Mouse (Mus musculus): ENCODE results near the gene Sec1. TPM values are rescaled to one million over a fixed set of nuclear protein-coding genes. Genes with fewer than 3 reads are reported as not detected.

Sec1 gene
- polyA plus RNA-seq, 1 experiment from 2014 or later, result 0.34 TPM

DNA sequence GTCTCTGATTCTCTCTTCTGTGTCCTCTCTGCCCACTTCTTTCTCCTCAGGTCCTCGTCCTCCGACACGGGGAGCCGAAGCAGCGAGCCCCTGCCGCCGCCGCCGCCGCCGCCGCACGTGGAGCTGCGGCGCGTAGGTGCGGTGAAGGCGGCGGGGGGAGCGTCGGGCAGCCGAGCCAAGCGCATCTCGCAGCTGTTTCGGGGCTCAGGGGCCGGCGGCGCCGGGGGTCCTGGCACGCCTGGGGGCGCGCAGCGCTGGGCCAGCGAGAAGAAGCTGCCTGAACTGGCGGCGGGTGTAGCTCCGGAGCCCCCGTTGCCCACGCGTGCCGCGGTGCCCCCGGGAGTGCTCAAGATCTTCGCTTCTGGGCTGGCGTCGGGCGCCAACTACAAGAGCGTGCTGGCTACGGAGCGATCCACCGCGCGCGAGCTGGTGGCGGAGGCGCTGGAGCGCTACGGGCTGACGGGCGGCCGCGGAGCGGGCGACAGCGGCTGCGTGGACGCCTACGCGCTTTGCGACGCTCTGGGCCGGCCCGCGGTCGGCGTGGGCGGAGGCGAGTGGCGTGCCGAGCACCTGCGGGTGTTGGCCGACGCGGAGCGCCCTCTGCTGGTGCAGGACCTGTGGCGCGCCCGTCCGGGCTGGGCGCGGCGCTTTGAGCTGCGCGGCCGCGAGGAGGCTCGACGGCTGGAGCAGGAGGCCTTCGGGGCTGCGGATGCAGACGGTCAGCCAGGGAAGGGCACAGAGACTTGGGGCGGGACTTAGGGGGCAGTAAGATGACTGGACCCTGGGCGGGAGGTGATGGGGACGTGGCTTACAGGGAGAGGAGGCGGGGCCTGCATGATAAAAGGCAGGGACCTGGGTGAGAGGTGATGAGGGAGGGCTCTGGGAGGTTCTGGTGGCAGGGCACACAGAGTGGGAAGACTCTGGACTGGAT is 65.6 kb downstream of the Sec1 start:
- ATAC-seq (replicated peaks), result peak; percentile 90
- H3K27me3 ChIP-seq (replicated peaks), result peaks cover 11% of the 10 kb centered on the region
- no peaks in the 10 kb centered on the region for H3K36me3 ChIP-seq (replicated peaks)
- H3K9me3 ChIP-seq, result no peaks in the 10 kb centered on the region
- peak overlapping the region; percentile 61 for H3K9ac ChIP-seq
- peak overlapping the region; percentile 85 for H3K27ac ChIP-seq
- WGBS, result under 1% methylated on average over 105 of the region's 105 CpGs
- H3K4me2 ChIP-seq, result peak overlapping the region; percentile 77
- H3K4me3 ChIP-seq, result peak overlapping the region; percentile 48
- H3K4me1 ChIP-seq, result peaks cover 19% of the 10 kb centered on the region

Other genes starting within 250 kb of the Sec1 start
- gene Ftl1, start 234.5 kb downstream of the Sec1 start, polyA plus RNA-seq (2015; fragmentation: Nextera tagmentation; extraction: Ambion mirVana), result 6,021 and 6,209 TPM in 2 replicates
- 257 and 261 TPM in 2 replicates for gene Bax, start 227.5 kb downstream of the Sec1 start, polyA plus RNA-seq (2015; fragmentation: Nextera tagmentation; extraction: Ambion mirVana)
- 0.08 and 0.23 TPM in 2 replicates for gene Tulp2, start 212.5 kb downstream of the Sec1 start, polyA plus RNA-seq (2015; fragmentation: Nextera tagmentation; extraction: Ambion mirVana)
- not detected in 2 replicates for gene Gm45808, start 207.6 kb downstream of the Sec1 start, polyA plus RNA-seq (2015; fragmentation: Nextera tagmentation; extraction: Ambion mirVana)
- gene Dhdh, start 205.6 kb downstream of the Sec1 start, polyA plus RNA-seq (2015; fragmentation: Nextera tagmentation; extraction: Ambion mirVana), result 4.0 and 4.1 TPM in 2 replicates
- 118 and 121 TPM in 2 replicates for gene Nucb1, start 184.0 kb downstream of the Sec1 start, polyA plus RNA-seq (2015; fragmentation: Nextera tagmentation; extraction: Ambion mirVana)
- gene Ppp1r15a, start 168.1 kb downstream of the Sec1 start, polyA plus RNA-seq (2015; fragmentation: Nextera tagmentation; extraction: Ambion mirVana), result 11.7 and 12.5 TPM in 2 replicates
- gene Plekha4, start 168.1 kb downstream of the Sec1 start, polyA plus RNA-seq (2015; fragmentation: Nextera tagmentation; extraction: Ambion mirVana), result 1.3 TPM in 2 replicates
- gene Hsd17b14, start 139.5 kb downstream of the Sec1 start, polyA plus RNA-seq (2015; fragmentation: Nextera tagmentation; extraction: Ambion mirVana), result 0.37 TPM in 1 of 2 replicates, not detected in the other
- gene Bcat2, start 124.2 kb downstream of the Sec1 start, polyA plus RNA-seq (2015; fragmentation: Nextera tagmentation; extraction: Ambion mirVana), result 23.8 and 27.1 TPM in 2 replicates
- gene Fgf21, start 78.9 kb downstream of the Sec1 start, polyA plus RNA-seq (2015; fragmentation: Nextera tagmentation; extraction: Ambion mirVana), result not detected in 2 replicates
- gene Fut1, start 77.1 kb downstream of the Sec1 start, polyA plus RNA-seq (2015; fragmentation: Nextera tagmentation; extraction: Ambion mirVana), result not detected in 2 replicates
- not detected in 2 replicates for gene Izumo1, start 72.6 kb downstream of the Sec1 start, polyA plus RNA-seq (2015; fragmentation: Nextera tagmentation; extraction: Ambion mirVana)
- gene Rasip1, start 66.9 kb downstream of the Sec1 start, polyA plus RNA-seq (2015; fragmentation: Nextera tagmentation; extraction: Ambion mirVana), result 21.8 and 23.1 TPM in 2 replicates
- 3.6 and 3.8 TPM in 2 replicates for gene Mamstr, start 54.4 kb downstream of the Sec1 start, polyA plus RNA-seq (2015; fragmentation: Nextera tagmentation; extraction: Ambion mirVana)
- gene Fut2, start 28.0 kb downstream of the Sec1 start, polyA plus RNA-seq (2015; fragmentation: Nextera tagmentation; extraction: Ambion mirVana), result 0.05 and 0.18 TPM in 2 replicates
- 0.88 and 1.3 TPM in 2 replicates for gene Ntn5, start 10.4 kb downstream of the Sec1 start, polyA plus RNA-seq (2015; fragmentation: Nextera tagmentation; extraction: Ambion mirVana)
- gene Car11, start 5.4 kb upstream of the Sec1 start, polyA plus RNA-seq (2015; fragmentation: Nextera tagmentation; extraction: Ambion mirVana), result 70.7 and 73.8 TPM in 2 replicates
- 3.3 and 3.8 TPM in 2 replicates for gene Dbp, start 10.7 kb upstream of the Sec1 start, polyA plus RNA-seq (2015; fragmentation: Nextera tagmentation; extraction: Ambion mirVana)
- 537 and 538 TPM in 2 replicates for gene Rpl18, start 21.1 kb upstream of the Sec1 start, polyA plus RNA-seq (2015; fragmentation: Nextera tagmentation; extraction: Ambion mirVana)
- gene Sphk2, start 23.6 kb upstream of the Sec1 start, polyA plus RNA-seq (2015; fragmentation: Nextera tagmentation; extraction: Ambion mirVana), result 24.5 and 26.4 TPM in 2 replicates
- 0.54 and 0.74 TPM in 2 replicates for gene Fam83e, start 26.8 kb upstream of the Sec1 start, polyA plus RNA-seq (2015; fragmentation: Nextera tagmentation; extraction: Ambion mirVana)
- gene Spaca4, start 31.4 kb upstream of the Sec1 start, polyA plus RNA-seq (2015; fragmentation: Nextera tagmentation; extraction: Ambion mirVana), result not detected in 2 replicates
- gene Lmtk3, start 89.3 kb upstream of the Sec1 start, polyA plus RNA-seq (2015; fragmentation: Nextera tagmentation; extraction: Ambion mirVana), result 29.8 and 34.8 TPM in 2 replicates
- gene Sult2b1, start 90.3 kb upstream of the Sec1 start, polyA plus RNA-seq (2015; fragmentation: Nextera tagmentation; extraction: Ambion mirVana), result 8.3 and 9.7 TPM in 2 replicates
- 329 and 334 TPM in 2 replicates for gene Cyth2, start 120.2 kb upstream of the Sec1 start, polyA plus RNA-seq (2015; fragmentation: Nextera tagmentation; extraction: Ambion mirVana)
- 1.1 TPM in 2 replicates for gene Kcnj14, start 130.4 kb upstream of the Sec1 start, polyA plus RNA-seq (2015; fragmentation: Nextera tagmentation; extraction: Ambion mirVana)
- gene Grwd1, start 136.5 kb upstream of the Sec1 start, polyA plus RNA-seq (2015; fragmentation: Nextera tagmentation; extraction: Ambion mirVana), result 40.5 and 44.2 TPM in 2 replicates
- gene Kdelr1, start 178.4 kb upstream of the Sec1 start, polyA plus RNA-seq (2015; fragmentation: Nextera tagmentation; extraction: Ambion mirVana), result 53.0 and 54.9 TPM in 2 replicates
- 2.7 and 3.9 TPM in 2 replicates for gene Grin2d, start 184.0 kb upstream of the Sec1 start, polyA plus RNA-seq (2015; fragmentation: Nextera tagmentation; extraction: Ambion mirVana)
- 0.22 TPM in 1 of 2 replicates, not detected in the other for gene Syngr4, start 202.3 kb upstream of the Sec1 start, polyA plus RNA-seq (2015; fragmentation: Nextera tagmentation; extraction: Ambion mirVana)
- gene Tmem143, start 202.5 kb upstream of the Sec1 start, polyA plus RNA-seq (2015; fragmentation: Nextera tagmentation; extraction: Ambion mirVana), result 7.7 and 10.2 TPM in 2 replicates
- 35.2 and 40.3 TPM in 2 replicates for gene Emp3, start 227.0 kb upstream of the Sec1 start, polyA plus RNA-seq (2015; fragmentation: Nextera tagmentation; extraction: Ambion mirVana)
- gene Ccdc114, start 229.7 kb upstream of the Sec1 start, polyA plus RNA-seq (2015; fragmentation: Nextera tagmentation; extraction: Ambion mirVana), result 6.0 TPM in 2 replicates

All from midbrain, embryonic 15.5 days (tissue).